Mouse (Mus musculus): ENCODE results near the gene Txn1. TPM values are rescaled to one million over a fixed set of nuclear protein-coding genes. Genes with fewer than 3 reads are reported as not detected.

The Txn1 gene
- total RNA-seq, 2 experiments from 2014 or later, result 156 to 165 TPM

DNA sequence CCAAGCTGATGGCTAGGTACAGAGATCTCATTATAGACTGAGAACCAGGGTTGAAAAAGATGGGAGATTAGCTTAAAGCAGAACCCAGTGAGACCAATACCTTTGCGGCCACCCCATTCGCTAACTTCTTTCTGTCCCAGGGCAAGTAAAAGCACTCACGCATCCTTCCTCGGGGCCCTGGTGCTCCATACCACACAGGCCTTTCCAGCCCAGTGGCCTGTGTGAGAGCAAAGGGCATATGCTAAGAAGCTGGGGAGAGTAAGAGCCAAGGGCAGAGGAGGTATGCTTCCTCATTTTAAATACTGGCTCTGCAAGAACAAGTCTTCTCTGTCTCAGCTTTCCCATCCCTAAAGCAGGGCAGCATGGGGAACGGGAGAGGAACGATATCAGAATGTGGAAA is 6.3 kb downstream of the Txn1 start:
- DNase-seq (ENCODE audit: low spot score in 2 of 2), result no peak
- intact Hi-C loops (cut with DNase I), result loop anchor here (10.0 kb wide), 1 partner anchor 125 kb away; no protein-coding TSS in a partner anchor

DNA sequence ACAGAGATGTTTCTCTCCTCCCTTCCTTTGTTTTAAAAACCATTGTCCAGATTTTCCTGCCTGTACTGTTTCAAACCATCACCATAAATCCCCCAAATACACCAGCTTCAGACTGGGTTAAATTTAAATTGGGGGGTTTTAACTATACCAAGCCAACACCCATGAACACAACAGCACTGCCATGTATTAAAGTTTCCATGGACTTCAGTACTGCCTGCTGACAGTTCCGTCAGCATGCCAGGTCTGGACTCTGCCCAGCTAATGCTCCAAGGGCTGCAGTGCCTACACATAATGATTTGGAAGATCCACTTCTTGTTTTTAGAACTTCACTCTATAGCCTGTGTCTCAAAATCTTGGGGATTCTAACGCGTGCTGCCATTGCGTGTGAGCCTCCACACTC is 8.7 kb downstream of the Txn1 start:
- no peak for DNase-seq (ENCODE audit: low spot score in 2 of 2)
- intact Hi-C loops (cut with DNase I), result no loop called here

DNA sequence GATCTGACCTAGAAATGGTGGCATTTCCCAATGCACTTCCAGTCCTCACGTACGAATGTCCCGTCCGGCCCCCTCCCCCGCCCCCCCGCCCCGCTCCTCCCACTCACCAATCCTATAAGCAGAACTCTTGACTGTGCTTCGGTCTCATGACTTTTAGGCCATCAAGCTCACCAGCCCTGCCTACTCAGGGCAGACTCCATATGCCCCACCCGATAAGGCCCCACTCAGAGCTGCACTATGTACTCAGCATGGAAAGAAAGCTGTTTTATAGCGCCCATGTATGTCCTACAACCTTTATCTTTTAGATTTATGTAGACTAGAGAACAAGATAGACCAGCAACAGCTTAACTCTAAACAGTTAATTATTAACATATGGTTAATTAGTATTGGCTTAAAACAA is 9.2 kb downstream of the Txn1 start:
- DNase-seq (ENCODE audit: low spot score in 2 of 2), result no peak
- intact Hi-C loops (cut with DNase I), result no loop called here

DNA sequence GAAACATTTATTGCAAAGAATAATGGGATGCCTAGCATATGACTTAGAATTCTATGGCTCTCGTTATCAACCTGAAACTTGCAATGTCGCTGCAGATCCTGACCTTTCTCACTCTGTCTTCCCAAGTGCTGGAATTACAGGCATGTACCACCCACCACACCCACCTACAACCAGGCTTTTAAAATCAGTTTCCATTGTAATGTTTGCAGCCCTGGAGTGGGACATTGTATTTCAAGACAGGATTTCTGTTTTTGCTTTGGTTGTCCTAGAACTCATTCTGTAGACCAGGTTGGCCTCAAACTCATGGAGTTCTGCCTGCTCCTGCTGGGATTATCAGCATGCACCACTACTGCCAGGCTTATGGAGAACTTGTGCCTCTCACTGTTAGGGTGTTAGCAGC is 13.3 kb downstream of the Txn1 start:
- intact Hi-C loops (cut with DNase I), result no loop called here
- DNase-seq (ENCODE audit: low spot score in 2 of 2), result no peak

GRCm38 (mm10) chr4:57940631-57941030 is 15.6 kb downstream of the Txn1 start:
- DNase-seq (ENCODE audit: low spot score in 2 of 2), result no peak
- intact Hi-C loops (cut with DNase I), result no loop called here

DNA sequence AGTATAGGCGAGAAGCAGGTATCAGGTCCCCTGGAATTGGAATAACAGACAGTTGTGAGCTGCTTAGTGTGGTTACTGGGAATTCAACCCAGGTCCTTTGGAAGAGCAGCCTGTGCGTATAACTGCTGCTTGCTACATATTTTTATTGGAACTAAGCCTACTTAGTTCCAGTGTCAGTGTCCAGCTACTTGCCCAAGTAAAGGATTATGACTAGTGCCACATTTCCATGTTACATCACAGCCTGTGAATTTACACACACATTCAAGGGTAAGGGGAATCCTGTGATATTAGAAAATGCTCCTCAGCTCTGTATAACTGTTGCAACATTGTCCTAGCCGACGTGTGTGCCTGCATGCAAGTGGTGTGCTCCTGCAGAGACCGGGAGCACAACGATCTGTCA is 18.9 kb downstream of the Txn1 start:
- intact Hi-C loops (cut with DNase I), result no loop called here
- DNase-seq (ENCODE audit: low spot score in 2 of 2), result no peak

DNA sequence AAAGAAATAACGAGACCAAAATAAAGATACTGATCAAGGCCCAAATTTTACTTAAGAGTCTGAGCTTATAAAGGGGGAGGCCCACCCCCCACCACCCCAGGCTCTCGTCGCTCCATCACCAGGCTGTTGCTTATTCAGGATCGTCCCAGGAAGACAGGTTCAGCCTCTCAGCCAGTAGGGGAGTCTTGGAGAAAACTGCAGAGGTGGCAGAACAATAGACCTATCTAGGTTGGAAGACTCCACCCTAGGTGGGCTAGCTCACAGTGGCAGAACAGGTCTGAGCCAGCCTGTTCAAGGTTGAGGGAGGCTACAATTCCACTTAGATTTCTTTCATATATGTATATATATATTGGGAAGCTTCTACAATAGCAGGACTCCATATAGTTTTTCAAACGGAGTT is 22.0 kb downstream of the Txn1 start:
- no peak for DNase-seq (ENCODE audit: low spot score in 2 of 2)
- intact Hi-C loops (cut with DNase I), result no loop called here

DNA sequence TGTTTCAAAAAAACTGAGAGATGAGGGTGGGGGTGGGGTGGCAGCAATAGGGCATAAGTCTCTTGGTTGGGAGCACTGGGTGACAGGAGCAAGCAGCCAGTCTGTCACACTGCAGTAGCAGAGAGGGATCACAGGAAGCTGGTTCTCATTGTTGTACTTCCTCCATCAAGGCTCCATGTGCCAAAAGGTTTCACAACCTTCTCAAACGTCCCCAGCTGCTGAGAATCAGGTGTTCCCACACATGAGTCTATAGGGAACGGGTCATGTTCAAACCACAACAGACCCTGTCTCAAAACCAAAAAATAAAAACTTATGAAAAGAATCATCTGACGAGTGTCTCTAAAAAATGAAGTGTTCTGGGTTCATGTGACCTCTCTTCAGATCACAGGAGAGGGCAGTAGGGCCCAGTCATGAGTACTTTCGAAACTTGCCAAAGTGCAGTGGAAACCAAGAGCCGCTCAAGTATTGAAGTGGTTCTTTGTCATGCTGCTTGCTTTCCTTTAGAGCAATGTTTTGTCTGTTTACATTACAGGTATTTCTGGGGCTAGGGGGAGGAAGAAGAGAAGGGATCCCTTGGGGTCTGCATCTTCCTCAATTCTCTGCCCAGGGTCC is 25.5 kb downstream of the Txn1 start:
- intact Hi-C loops (cut with DNase I), result no loop called here
- DNase-seq (ENCODE audit: low spot score in 2 of 2), result no peak

GRCm38 (mm10) chr4:57927464-57928205 is 28.6 kb downstream of the Txn1 start:
- intact Hi-C loops (cut with DNase I), result no loop called here
- DNase-seq (ENCODE audit: low spot score in 2 of 2), result peak; percentile 19 to 29

DNA sequence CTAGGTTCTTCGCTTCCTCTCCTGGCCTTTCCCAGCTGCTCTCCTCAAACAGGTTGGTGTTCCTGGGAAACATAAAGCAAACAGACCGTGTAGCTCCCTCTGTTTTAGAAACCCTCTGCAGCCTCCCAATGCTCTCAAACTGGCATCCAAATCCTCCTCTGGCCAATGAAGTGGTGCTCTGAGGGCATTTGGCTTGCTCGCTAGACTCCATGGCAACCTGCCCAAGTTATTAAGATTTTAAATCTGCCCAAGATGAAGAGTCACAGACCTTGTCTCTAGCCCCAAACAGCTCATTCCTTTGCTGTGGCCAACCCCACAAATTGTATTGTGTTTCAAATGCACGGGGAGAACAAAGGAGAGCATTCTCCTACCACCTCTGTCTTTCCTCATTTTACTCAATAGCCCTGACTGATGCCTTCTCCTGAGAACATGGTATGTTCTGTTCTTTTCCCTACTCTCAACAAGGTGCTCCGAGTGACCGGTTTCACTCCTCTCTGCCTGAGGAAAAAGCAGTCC is 31.6 kb downstream of the Txn1 start:
- intact Hi-C loops (cut with DNase I), result no loop called here
- DNase-seq (ENCODE audit: low spot score in 2 of 2), result no peak

GRCm38 (mm10) chr4:57922171-57922570 is 34.0 kb downstream of the Txn1 start:
- DNase-seq (ENCODE audit: low spot score in 2 of 2), result no peak
- intact Hi-C loops (cut with DNase I), result no loop called here

DNA sequence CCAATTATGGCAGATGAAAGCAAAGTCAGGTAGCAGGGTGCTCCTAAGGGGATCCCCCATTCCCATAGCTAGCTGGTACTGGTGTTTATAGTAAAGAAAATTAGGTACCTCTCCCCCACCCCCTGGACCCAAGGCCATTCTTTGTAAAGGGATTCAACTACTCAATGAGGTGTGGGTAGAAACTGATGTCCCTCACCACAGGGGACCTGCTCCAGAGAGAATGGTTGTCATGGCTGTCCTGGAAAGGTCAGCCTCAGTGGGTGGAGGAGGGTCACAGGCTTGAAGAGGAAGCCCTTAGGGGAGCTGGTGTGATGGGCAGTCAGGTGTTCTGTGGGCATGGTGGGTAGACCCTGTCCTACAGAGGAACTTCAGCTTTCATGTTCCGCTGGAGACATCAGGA is 35.7 kb downstream of the Txn1 start:
- intact Hi-C loops (cut with DNase I), result no loop called here
- DNase-seq (ENCODE audit: low spot score in 2 of 2), result no peak

GRCm38 (mm10) chr4:57919494-57920423 is 36.5 kb downstream of the Txn1 start:
- no peak for DNase-seq (ENCODE audit: low spot score in 2 of 2)
- intact Hi-C loops (cut with DNase I), result no loop called here

GRCm38 (mm10) chr4:57916711-57917110 is 39.5 kb downstream of the Txn1 start:
- DNase-seq (ENCODE audit: low spot score in 2 of 2), result no peak
- intact Hi-C loops (cut with DNase I), result no loop called here

GRCm38 (mm10) chr4:57916201-57916661 is 40.0 kb downstream of the Txn1 start, which contains the start of gene D630039A03Rik:
TSS of gene D630039A03Rik (minus strand) at chr4:57916297.
- intact Hi-C loops (cut with DNase I), result no loop called here
- no peak for DNase-seq (ENCODE audit: low spot score in 2 of 2)

DNA sequence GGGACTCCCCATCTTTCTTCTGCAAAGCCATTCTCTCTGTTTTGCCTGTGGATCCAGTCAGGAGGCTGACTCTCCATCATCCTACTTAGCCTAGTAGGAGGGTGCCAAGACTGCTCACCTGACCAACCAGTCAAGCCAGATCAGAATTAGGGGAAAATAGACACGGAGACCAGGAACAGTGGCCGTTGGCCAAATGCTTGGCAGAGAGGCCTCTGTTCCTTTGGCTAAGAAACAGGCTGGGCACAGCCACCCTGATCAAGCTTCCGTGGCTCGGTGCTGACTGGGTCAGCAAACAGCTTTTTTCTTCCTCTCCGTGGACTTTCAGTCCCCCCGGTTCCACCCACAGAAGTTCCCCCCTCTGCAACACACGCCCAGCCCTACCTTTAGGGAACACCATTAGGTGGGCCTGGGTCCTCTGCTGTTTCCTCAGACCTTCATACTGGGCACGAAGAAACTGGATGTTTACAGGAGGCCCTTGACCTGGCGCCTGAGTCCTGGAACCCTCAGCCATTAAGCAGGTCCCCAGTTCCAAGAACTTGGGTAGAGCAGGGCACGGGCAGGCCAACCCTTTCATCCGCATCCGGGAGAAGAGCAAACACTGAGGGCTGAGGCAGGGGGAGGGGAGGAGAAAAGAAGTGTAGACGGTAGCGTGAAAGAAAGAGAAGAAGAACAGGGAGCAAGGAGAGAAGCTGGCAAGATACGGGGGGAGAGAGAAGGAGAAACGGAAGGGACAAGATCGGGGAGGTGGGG is 40.8 kb downstream of the Txn1 start:
- peak; percentile 19 to 36 for DNase-seq (ENCODE audit: low spot score in 2 of 2)
- intact Hi-C loops (cut with DNase I), result no loop called here

DNA sequence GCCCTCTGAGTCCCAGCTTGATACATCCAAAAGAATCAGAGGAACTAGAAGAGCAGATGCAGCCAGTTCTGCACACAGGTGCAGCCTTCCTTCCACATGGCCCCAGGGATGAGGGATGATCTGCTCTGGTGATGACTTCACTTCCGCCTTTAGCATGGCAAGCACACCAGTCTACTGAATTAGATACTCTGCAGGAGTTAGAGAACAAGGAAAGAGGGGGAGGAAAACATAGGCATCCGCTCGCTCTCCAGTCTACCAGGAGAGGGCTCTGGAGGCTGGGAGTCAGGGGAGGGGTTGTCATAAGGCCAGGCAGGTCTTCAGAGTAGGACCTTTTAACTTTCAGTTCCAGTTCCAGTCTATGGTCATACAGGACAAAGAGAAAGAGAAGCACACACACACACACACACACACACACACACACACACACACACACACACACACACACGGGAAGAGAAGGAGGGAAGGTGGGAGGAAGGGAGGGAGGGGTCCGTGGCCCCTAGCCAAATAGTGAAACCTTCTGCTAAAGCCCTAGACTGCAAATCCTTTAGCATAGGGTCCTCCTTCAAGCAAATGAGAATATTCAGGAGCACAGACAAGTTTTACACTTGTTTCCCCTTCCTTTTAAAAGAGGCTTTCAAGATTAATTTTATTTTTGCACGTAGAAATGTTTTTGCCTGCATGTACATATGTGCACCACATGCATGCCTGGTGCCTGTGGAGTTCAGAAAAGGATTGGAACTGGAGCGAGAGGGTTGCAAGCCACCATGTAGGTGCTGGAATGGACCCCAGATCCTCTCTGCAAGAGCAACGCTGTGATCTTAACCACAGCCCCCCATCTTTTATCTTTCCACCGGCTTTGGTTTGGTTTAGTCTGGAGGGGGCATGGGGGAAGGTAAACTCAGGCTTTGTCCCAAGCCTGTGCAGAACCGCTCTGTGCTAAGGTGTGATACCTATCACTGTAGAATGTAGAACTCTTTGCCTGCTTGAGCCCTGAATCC is 41.7 kb downstream of the Txn1 start:
- intact Hi-C loops (cut with DNase I), result no loop called here
- peak in 1 of 2 experiments; percentile 14 for DNase-seq (ENCODE audit: low spot score in 2 of 2)

- intact Hi-C loops (cut with DNase I), result no loop called here
- no peak for DNase-seq (ENCODE audit: low spot score in 2 of 2)
Measured at GRCm38 (mm10) chr4:57913021-57913420, 43.2 kb downstream of the Txn1 start.
